Mouse (Mus musculus) embryonic facial prominence, embryonic 15.5 days (tissue): ENCODE results near the gene Gm5414. TPM values are rescaled to one million over a fixed set of nuclear protein-coding genes. Genes with fewer than 3 reads are reported as not detected.

ENCODE experiments used
- microRNA-seq: library from miRNA; unstranded; fragments of <30 nt; microRNA quantifications from one replicate; pipeline ENCODE4, GENCODE M21; 2016; ENCODE audit warnings: borderline number of aligned reads
- polyA plus RNA-seq: library from polyadenylated mRNA; unstranded; fragments of >200 nt; fragmentation: Nextera tagmentation; extraction: Ambion mirVana; gene quantifications from 2 replicates; pipeline ENCODE4 v1.2.1, GENCODE M21; 2015

Gene Gm5414
- polyA plus RNA-seq, 1 experiment from 2014 or later, result not detected

Small RNA genes within 50 kb of the gene (microRNA-seq; reads per million reads assigned to microRNA genes)
- not detected for gene Gm44383
- gene Gm44479, result not detected

Other genes with a start within 250 kb of the Gm5414 start
- gene Krt7, start 217.1 kb downstream of the Gm5414 start, polyA plus RNA-seq, result 86.5 and 93.4 TPM in 2 replicates
- 5.5 and 11.0 TPM in 2 replicates for gene Krt87, start 189.4 kb downstream of the Gm5414 start, polyA plus RNA-seq
- gene Krt88, start 180.4 kb downstream of the Gm5414 start, polyA plus RNA-seq, result not detected in 2 replicates
- 4.2 and 10.2 TPM in 2 replicates for gene Krt81, start 164.4 kb downstream of the Gm5414 start, polyA plus RNA-seq
- gene Krt86, start 154.7 kb downstream of the Gm5414 start, polyA plus RNA-seq, result 2.1 and 5.3 TPM in 2 replicates
- 5.6 and 16.5 TPM in 2 replicates for gene Krt83, start 136.7 kb downstream of the Gm5414 start, polyA plus RNA-seq
- 8.5 and 16.4 TPM in 2 replicates for gene Gm49425, start 110.9 kb downstream of the Gm5414 start, polyA plus RNA-seq
- gene Krt84, start 95.4 kb downstream of the Gm5414 start, polyA plus RNA-seq, result 0.07 and 0.28 TPM in 2 replicates
- 2.1 and 2.8 TPM in 2 replicates for gene Krt82, start 77.5 kb downstream of the Gm5414 start, polyA plus RNA-seq
- 2.4 and 2.6 TPM in 2 replicates for gene Krt90, start 65.2 kb downstream of the Gm5414 start, polyA plus RNA-seq
- 8.8 and 13.7 TPM in 2 replicates for gene Krt75, start 54.3 kb downstream of the Gm5414 start, polyA plus RNA-seq
- gene Gm5478, start 19.2 kb upstream of the Gm5414 start, polyA plus RNA-seq, result not detected in 2 replicates
- gene Krt6b, start 52.1 kb upstream of the Gm5414 start, polyA plus RNA-seq, result 8.2 and 9.1 TPM in 2 replicates
- 310 and 324 TPM in 2 replicates for gene Krt6a, start 66.1 kb upstream of the Gm5414 start, polyA plus RNA-seq
- 867 and 987 TPM in 2 replicates for gene Krt5, start 84.7 kb upstream of the Gm5414 start, polyA plus RNA-seq
- 101 and 197 TPM in 2 replicates for gene Krt71, start 114.9 kb upstream of the Gm5414 start, polyA plus RNA-seq
- 7.3 and 8.2 TPM in 2 replicates for gene Krt72, start 158.3 kb upstream of the Gm5414 start, polyA plus RNA-seq
- 17.2 and 30.5 TPM in 2 replicates for gene Krt73, start 174.2 kb upstream of the Gm5414 start, polyA plus RNA-seq
- gene Krt2, start 190.0 kb upstream of the Gm5414 start, polyA plus RNA-seq, result 1.2 and 2.0 TPM in 2 replicates
- gene Krt1, start 222.6 kb upstream of the Gm5414 start, polyA plus RNA-seq, result 757 and 778 TPM in 2 replicates
- 67.0 and 80.2 TPM in 2 replicates for gene Krt77, start 241.5 kb upstream of the Gm5414 start, polyA plus RNA-seq